10 mouse cellular contexts compared by ENCODE assay signal in genomic region chr11:54882671-54883070, GRCm38 (mm10). TPM values are rescaled to one million over a fixed set of nuclear protein-coding genes. Genes with fewer than 3 reads are reported as not detected.
A peak's percentile ranks its signal among the peaks of the same experiment; 100 is the strongest.
DNase-seq lines count a peak whose midpoint lies in the region; ATAC-seq and TF ChIP-seq lines count a peak whose summit lies in the region.
"Had no signal": no experiment of that assay in that cellular context is flagged by ENCODE, and none has a peak within 500 bp of the region (broad histone marks: within the 10 kb centered on the region; RNA-seq: fewer than 3 reads in every experiment).

No protein-coding gene starts in this region.

- H3K27ac ChIP-seq in liver, postnatal 0 days (ENCODE audit: low read depth) = 0 out of 2 replicates have a peak overlapping the region, but pooled peaks have one; percentile 25
- H3K27ac ChIP-seq in forebrain, embryonic 16.5 days (ENCODE audit: low read length) = no peak overlapping the region
- H3K27ac ChIP-seq: midbrain, embryonic 13.5 days had no signal

- no peaks in the 10 kb centered on the region for H3K36me3 ChIP-seq in liver, postnatal 0 days (replicated peaks; ENCODE audit: insufficient read depth, low read length)
- H3K36me3 ChIP-seq in forebrain, embryonic 16.5 days (ENCODE audit: control insufficient read depth, insufficient read depth) = no peaks in the 10 kb centered on the region
- H3K36me3 ChIP-seq: midbrain, embryonic 13.5 days had no signal

- H3K9me3 ChIP-seq in liver, postnatal 0 days (ENCODE audit: low read length) = no peaks in the 10 kb centered on the region
- H3K9me3 ChIP-seq in forebrain, embryonic 16.5 days (ENCODE audit: control insufficient read depth, low read length) = no peaks in the 10 kb centered on the region
- H3K9me3 ChIP-seq: midbrain, embryonic 13.5 days had no signal

- WGBS in liver, postnatal 0 days (ENCODE audit: insufficient replicate concordance) = 49% methylated on average over 8 of the region's 8 CpGs
- 47% methylated on average over 8 of the region's 8 CpGs for WGBS in forebrain, embryonic 16.5 days

- TF ChIP-seq CTCF in liver, postnatal 0 days (IDR thresholded peaks at IDR 0.05; ENCODE audit: low read depth) = peak; percentile 42

- no peaks in the 10 kb centered on the region for H3K27me3 ChIP-seq in liver, postnatal 0 days (ENCODE audit: insufficient read depth, low read length)
- H3K27me3 ChIP-seq in forebrain, embryonic 16.5 days (replicated peaks; ENCODE audit: control insufficient read depth, insufficient read depth, low read length) = no peaks in the 10 kb centered on the region
- H3K27me3 ChIP-seq: midbrain, embryonic 13.5 days had no signal

- H3K4me1 ChIP-seq in liver, postnatal 0 days (ENCODE audit: insufficient read depth) = peaks cover 20% of the 10 kb centered on the region
- no peaks in the 10 kb centered on the region for H3K4me1 ChIP-seq in forebrain, embryonic 16.5 days (replicated peaks; ENCODE audit: control insufficient read depth, insufficient read depth, low read length)

- no peak overlapping the region for H3K9ac ChIP-seq in liver, postnatal 0 days (replicated peaks)
- no peak overlapping the region for H3K9ac ChIP-seq in forebrain, embryonic 16.5 days (replicated peaks; ENCODE audit: low read depth, low read length)
- H3K9ac ChIP-seq: midbrain, embryonic 13.5 days had no signal

- H3K4me3 ChIP-seq in liver, postnatal 0 days (ENCODE audit: low read depth, low read length) = no peak overlapping the region
- H3K4me3 ChIP-seq in forebrain, embryonic 16.5 days (replicated peaks; ENCODE audit: low read length) = no peak overlapping the region
- H3K4me3 ChIP-seq: midbrain, embryonic 13.5 days had no signal

- no peak overlapping the region for H3K4me2 ChIP-seq in liver, postnatal 0 days (ENCODE audit: low read depth, low read length)
- H3K4me2 ChIP-seq in forebrain, embryonic 16.5 days (ENCODE audit: low read length) = no peak overlapping the region
- H3K4me2 ChIP-seq: midbrain, embryonic 13.5 days had no signal

- TF ChIP-seq EP300 in liver, postnatal 0 days (IDR thresholded peaks at IDR 0.05; ENCODE audit: low read depth) = 0 out of 2 replicates have a peak, but pooled peaks have one; percentile 31

- peak; percentile 63 to 85 for DNase-seq in adrenal gland, adult (ENCODE audit: inconsistent age in 2 of 2, low spot score in 1 of 2)
- no peak for DNase-seq in adrenal gland, postnatal 4 days (ENCODE audit: low spot score in 2 of 2)
- DNase-seq in R1 (ENCODE audit: low read depth, low spot score) = peak; percentile 77
- DNase-seq in heart, adult 9 months (ENCODE audit: low spot score in 2 of 2) = peak; percentile 72 to 83
- peak; percentile 49 for DNase-seq in liver, postnatal 0 days
- DNase-seq in cerebellum, adult 8-10 months = no peak
- no peak for DNase-seq in layer of hippocampus, adult 9-11 months

- ATAC-seq in liver, postnatal 0 days = no peak
- ATAC-seq in forebrain, embryonic 16.5 days = no peak
- ATAC-seq: hindbrain, embryonic 16.5 days; midbrain, embryonic 13.5 days had no signal

RNA-seq across cellular contexts. Expression of gene Hint1, which starts 16.5 kb away (rescaled TPM):
- 100 to 1,000 TPM; 353 to 385 TPM for total RNA-seq in adrenal gland, postnatal 4 days (2021)
- polyA plus RNA-seq in liver, postnatal 0 days (2015; fragmentation: Nextera tagmentation; extraction: Ambion mirVana) = 791 and 898 TPM in 2 replicates
- polyA plus RNA-seq in forebrain, embryonic 16.5 days (2015; fragmentation: Nextera tagmentation; extraction: Ambion mirVana) = 685 and 697 TPM in 2 replicates

RNA-seq across cellular contexts. Expression of gene Gpx3, which starts 19.6 kb away (rescaled TPM):
- 100 to 1,000 TPM in 1 of 2 experiments, 10 to 100 TPM in 1; 33.8 to 163 TPM for total RNA-seq in adrenal gland, postnatal 4 days (2021)
- polyA plus RNA-seq in liver, postnatal 0 days (2015; fragmentation: Nextera tagmentation; extraction: Ambion mirVana) = 29.7 and 30.4 TPM in 2 replicates
- polyA plus RNA-seq in forebrain, embryonic 16.5 days (2015; fragmentation: Nextera tagmentation; extraction: Ambion mirVana) = 17.4 and 18.0 TPM in 2 replicates

RNA-seq across cellular contexts. Expression of gene Lyrm7, which starts 22.0 kb away (rescaled TPM):
- total RNA-seq in adrenal gland, postnatal 4 days (2021) = 10 to 100 TPM; 12.5 to 12.7 TPM
- polyA plus RNA-seq in liver, postnatal 0 days (2015; fragmentation: Nextera tagmentation; extraction: Ambion mirVana) = 2.9 and 5.0 TPM in 2 replicates
- 14.2 and 17.6 TPM in 2 replicates for polyA plus RNA-seq in forebrain, embryonic 16.5 days (2015; fragmentation: Nextera tagmentation; extraction: Ambion mirVana)

Comparison
In these comparisons a context has a peak if more than half of its experiments do, and no peak if none do; other contexts are left out.
1. DNase-seq: peak in adrenal gland, adult (2 of 2), R1 (single experiment), heart, adult 9 months (2 of 2) and liver, postnatal 0 days (single experiment); none in adrenal gland, postnatal 4 days (0 of 2), cerebellum, adult 8-10 months (single experiment) and layer of hippocampus, adult 9-11 months (single experiment).